Mouse (Mus musculus): ENCODE results near the gene Ccz1.

- TF ChIP-seq CTCF (IDR thresholded peaks at IDR 0.05) (peak; percentile 94), EP300 (IDR thresholded peaks at IDR 0.05) (no peak)
Measured at GRCm38 (mm10) chr5:143974931-143975630, 39.6 kb downstream of the Ccz1 start.

Measured in lung, postnatal 0 days (tissue).